Mouse (Mus musculus) MEL (cell line): ENCODE results near the gene Epb41l5. TPM values are rescaled to one million over a fixed set of nuclear protein-coding genes. Genes with fewer than 3 reads are reported as not detected.
A peak's percentile ranks its signal among the peaks of the same experiment; 100 is the strongest.

Experiments
- DNase-seq: peaks from one replicate; pipeline ENCODE4 v3.0.0; 2011; ENCODE audit warnings: low read depth, low spot score
- H3K27ac ChIP-seq: 2 replicates; pipeline ENCODE4 v1.5.1; 2012; ENCODE audit warnings: low read depth, mild to moderate bottlenecking, control low read depth, low read length, moderate library complexity; ENCODE audit not compliant: control insufficient read depth
- H3K27me3 ChIP-seq, 2 experiments: fragments of 150-350 bp in 1 of 2; sonication (generic) in 1 of 2; 2 replicates each; pipeline ENCODE4 v1.6.1; 2012; ENCODE audit warnings: low read length in 2 of 2, mild to moderate bottlenecking in 2 of 2, improper control_type of control experiment in 1 of 2, moderate library complexity in 1 of 2; ENCODE audit not compliant: insufficient read depth in 2 of 2, control insufficient read depth in 1 of 2
- H3K36me3 ChIP-seq, 2 experiments: 2 replicates each; pipeline ENCODE4 v1.6.1; 2012 to 2014; ENCODE audit warnings: low read length in 2 of 2, improper control_type of control experiment in 1 of 2, inconsistent platforms in 1 of 2, mild to moderate bottlenecking in 1 of 2; ENCODE audit not compliant: insufficient read depth in 2 of 2, control insufficient read depth in 1 of 2
- H3K4me1 ChIP-seq, 2 experiments: fragments of 150-350 bp in 1 of 2; sonication (generic) in 1 of 2; 2 replicates each; pipeline ENCODE4 v1.6.1; 2012; ENCODE audit warnings: low read length in 2 of 2, improper control_type of control experiment in 1 of 2, mild to moderate bottlenecking in 1 of 2; ENCODE audit not compliant: insufficient read depth in 2 of 2, control insufficient read depth in 1 of 2
- H3K4me3 ChIP-seq, 2 experiments: fragments of 150-350 bp in 1 of 2; sonication (generic) in 1 of 2; 2 replicates each; pipeline ENCODE4 v1.5.1; 2012; ENCODE audit warnings: low read depth in 2 of 2, low read length in 2 of 2, mild to moderate bottlenecking in 2 of 2, moderate library complexity in 2 of 2, control low read depth in 1 of 2, improper control_type of control experiment in 1 of 2; ENCODE audit not compliant: control insufficient read depth in 1 of 2, insufficient read depth in 1 of 2
- H3K79me2 ChIP-seq: 2 replicates; pipeline ENCODE4 v1.6.1; 2012; ENCODE audit warnings: mild to moderate bottlenecking, low read length, moderate library complexity; ENCODE audit not compliant: control insufficient read depth, poor library complexity, insufficient read depth
- H3K9ac ChIP-seq: 2 replicates; pipeline ENCODE4 v1.6.1; 2012; ENCODE audit warnings: low read depth, mild to moderate bottlenecking, control low read depth, low read length, moderate library complexity; ENCODE audit not compliant: control insufficient read depth, poor library complexity, severe bottlenecking
- H3K9me3 ChIP-seq: fragments of 150-350 bp; sonication (generic); replicated peaks from 2 replicates; pipeline ENCODE4 v1.6.1; 2012; ENCODE audit warnings: mild to moderate bottlenecking, low read length, improper control_type of control experiment, moderate library complexity; ENCODE audit not compliant: insufficient read depth
- CHD1 ChIP-seq: IDR thresholded peaks from 2 replicates; pipeline ENCODE4 v1.6.1; 2012; ENCODE audit warnings: low read depth, mild to moderate bottlenecking, inconsistent platforms, low read length, improper control_type of control experiment
- CTCF ChIP-seq, 3 experiments: IDR thresholded peaks in 2 of 3; conservative IDR thresholded peaks in 1 of 3; 2 replicates each; pipeline ENCODE4 v1.5.1; 2011 to 2012; ENCODE audit warnings: low read length in 3 of 3, low read depth in 2 of 3, mild to moderate bottlenecking in 2 of 3, improper control_type of control experiment in 1 of 3, inconsistent platforms in 1 of 3, mixed read lengths in 1 of 3, moderate library complexity in 1 of 3; ENCODE audit not compliant: control insufficient read depth in 1 of 3, insufficient read depth in 1 of 3, poor library complexity in 1 of 3, severe bottlenecking in 1 of 3
- E2F4 ChIP-seq: IDR thresholded peaks from 2 replicates; pipeline ENCODE4 v1.6.1; 2011; ENCODE audit warnings: low read depth, low read length, improper control_type of control experiment, borderline replicate concordance
- ELF1 ChIP-seq: IDR thresholded peaks from 2 replicates; pipeline ENCODE4 v1.6.1; 2014; ENCODE audit warnings: low read depth, mild to moderate bottlenecking, inconsistent platforms, low read length, improper control_type of control experiment, moderate library complexity
- EP300 ChIP-seq, 2 experiments: IDR thresholded peaks; 2 replicates each; pipeline ENCODE4 v1.6.1; 2011; ENCODE audit warnings: improper control_type of control experiment in 2 of 2, low read length in 2 of 2, low read depth in 1 of 2, mild to moderate bottlenecking in 1 of 2
- HCFC1 ChIP-seq: IDR thresholded peaks from 2 replicates; pipeline ENCODE4 v1.6.1; 2012; ENCODE audit warnings: low read depth, mild to moderate bottlenecking, inconsistent platforms, low read length, improper control_type of control experiment, moderate library complexity
- JUND ChIP-seq: IDR thresholded peaks from 2 replicates; pipeline ENCODE4 v1.6.1; 2011; ENCODE audit warnings: low read depth, mild to moderate bottlenecking, improper control_type of control experiment, low read length
- MAZ ChIP-seq: IDR thresholded peaks from 2 replicates; pipeline ENCODE4 v1.6.1; 2012; ENCODE audit warnings: low read depth, mild to moderate bottlenecking, inconsistent platforms, low read length, improper control_type of control experiment
- MEF2A ChIP-seq: IDR thresholded peaks from 2 replicates; pipeline ENCODE4 v1.6.1; 2014; ENCODE audit warnings: low read depth, mild to moderate bottlenecking, inconsistent platforms, low read length, improper control_type of control experiment; ENCODE audit not compliant: poor library complexity, insufficient replicate concordance, severe bottlenecking; ENCODE audit errors: extremely low read depth
- MYB ChIP-seq: IDR thresholded peaks from 2 replicates; pipeline ENCODE4 v1.6.1; 2011; ENCODE audit warnings: mild to moderate bottlenecking, low read depth, low read length, improper control_type of control experiment
- POLR2A ChIP-seq, 2 experiments: IDR thresholded peaks; 2 replicates each; pipeline ENCODE4 v1.6.1; 2011 to 2012; ENCODE audit warnings: low read length in 2 of 2, mild to moderate bottlenecking in 2 of 2, control low read depth in 1 of 2, improper control_type of control experiment in 1 of 2, low read depth in 1 of 2, moderate library complexity in 1 of 2; ENCODE audit not compliant: control insufficient read depth in 1 of 2, insufficient read depth in 1 of 2, poor library complexity in 1 of 2
- POLR2AphosphoS2 ChIP-seq: IDR thresholded peaks from 2 replicates; pipeline ENCODE4 v1.6.1; 2011; ENCODE audit warnings: low read length, improper control_type of control experiment
- POLR2AphosphoS5 ChIP-seq: IDR thresholded peaks from 2 replicates; pipeline ENCODE4 v1.6.1; 2012; ENCODE audit warnings: low read depth, borderline replicate concordance, mild to moderate bottlenecking, inconsistent platforms, low read length, moderate library complexity, mixed read lengths
- RAD21 ChIP-seq: IDR thresholded peaks from 2 replicates; pipeline ENCODE4 v1.6.1; 2011; ENCODE audit warnings: mild to moderate bottlenecking, low read depth, low read length, improper control_type of control experiment
- SIN3A ChIP-seq: IDR thresholded peaks from 2 replicates; pipeline ENCODE4 v1.6.1; 2012; ENCODE audit warnings: low read length, improper control_type of control experiment, inconsistent platforms
- TAL1 ChIP-seq: IDR thresholded peaks from 2 replicates; pipeline ENCODE4 v1.6.1; 2012; ENCODE audit warnings: mild to moderate bottlenecking, inconsistent platforms, low read length, moderate library complexity, mixed read lengths
- ZC3H11A ChIP-seq: IDR thresholded peaks from 2 replicates; pipeline ENCODE4 v1.6.1; 2012; ENCODE audit warnings: low read depth, mild to moderate bottlenecking, inconsistent platforms, low read length, improper control_type of control experiment
- ZMIZ1 ChIP-seq: IDR thresholded peaks from 2 replicates; pipeline ENCODE4 v1.6.1; 2012; ENCODE audit warnings: low read depth, mild to moderate bottlenecking, inconsistent platforms, low read length, improper control_type of control experiment, moderate library complexity
- ZNF384 ChIP-seq: IDR thresholded peaks from 2 replicates; pipeline ENCODE4 v1.6.1; 2012; ENCODE audit warnings: low read depth, mild to moderate bottlenecking, inconsistent platforms, low read length, improper control_type of control experiment
- polyA plus RNA-seq, 2 experiments: library from polyadenylated mRNA; stranded (reverse) in 1 of 2; unstranded in 1 of 2; fragments of >175 nt in 1 of 2; fragments of >200 nt in 1 of 2; gene quantifications; 2 replicates each; pipeline versions ENCODE4 v1.2.1 to v1.2.4; 2012; ENCODE audit warnings: low replicate concordance in 2 of 2, low read depth in 1 of 2; ENCODE audit not compliant: insufficient read length in 2 of 2, insufficient read depth in 1 of 2, missing spikeins in 1 of 2
- total RNA-seq: library from RNA; depleted of rRNA; stranded (reverse); fragments of 300-350 nt; gene quantifications from 2 replicates; pipeline ENCODE4 v1.2.3, GENCODE M21; 2012

Epb41l5 gene
- total and polyA plus RNA-seq, 3 experiments = 7.0 to 8.8 TPM; not detected in 1

- Histone ChIP-seq H3K79me2 (peaks cover 5% of the 10 kb centered on the region; the same call in 1 of the 2 replicates), H3K9me3 (no peaks in the 10 kb centered on the region), H3K4me3 (no peak overlapping the region), H3K9ac (no peak overlapping the region), H3K27ac (no peak overlapping the region), H3K27me3 (no peaks in the 10 kb centered on the region), H3K4me1 (peaks cover 0 to 21% of the 10 kb centered on the region in 2 experiments; a peak in 2 of 4 replicates), H3K36me3 (peaks cover 0 to 5% of the 10 kb centered on the region in 2 experiments; a peak in 1 of 4 replicates)
- TF ChIP-seq RAD21 (no peak), TAL1 (peak; percentile 28; the same call in 1 of the 2 replicates)
- DNase-seq = no peak
Observed at GRCm38 (mm10) chr1:119503181-119503580, 145.6 kb downstream of the Epb41l5 start.

- H3K9ac ChIP-seq = no peak overlapping the region
Observed at GRCm38 (mm10) chr1:119502729-119503128, 146.1 kb downstream of the Epb41l5 start.

GRCm38 (mm10) chr1:119501881-119502280 lies 146.9 kb downstream of the Epb41l5 start:
- Histone ChIP-seq H3K4me3 (no peak overlapping the region), H3K79me2 (peaks cover 5% of the 10 kb centered on the region; the same call in 1 of the 2 replicates)

More at GRCm38 (mm10) chr1:119502729-119503128, 146.1 kb downstream of the Epb41l5 start:
- no peaks in the 10 kb centered on the region for H3K27me3 ChIP-seq
- peaks cover 0 to 21% of the 10 kb centered on the region in 2 experiments; a peak in 2 of 4 replicates for H3K4me1 ChIP-seq
- no peaks in the 10 kb centered on the region for H3K9me3 ChIP-seq
- TF ChIP-seq HCFC1 (no peak), POLR2AphosphoS2 (no peak), CTCF (IDR thresholded peaks at IDR 0.05 in 2 of 3, conservative IDR thresholded peaks at IDR 0.05 in 1 of 3; ENCODE audit: control insufficient read depth in 1 of 3, insufficient read depth in 1 of 3, low read depth in 2 of 3, low read length in 3 of 3, poor library complexity in 1 of 3, severe bottlenecking in 1 of 3) (no peak), ELF1 (no peak), ZNF384 (no peak), MEF2A (no peak), ZMIZ1 (no peak), RAD21 (no peak), SIN3A (no peak), MYB (no peak), POLR2AphosphoS5 (no peak), POLR2A (IDR thresholded peaks at IDR 0.05; ENCODE audit: control insufficient read depth in 1 of 2, insufficient read depth in 1 of 2, low read depth in 1 of 2, low read length in 2 of 2, poor library complexity in 1 of 2) (no peak), E2F4 (no peak), TAL1 (no peak), JUND (no peak), MAZ (no peak), CHD1 (no peak)
- no peak overlapping the region for H3K27ac ChIP-seq
- H3K4me3 ChIP-seq = no peak overlapping the region
- peaks cover 5% of the 10 kb centered on the region; the same call in 1 of the 2 replicates for H3K79me2 ChIP-seq
- no peak for DNase-seq
- peaks cover 0 to 5% of the 10 kb centered on the region in 2 experiments; a peak in 1 of 4 replicates for H3K36me3 ChIP-seq

More at GRCm38 (mm10) chr1:119501881-119502280, 146.9 kb downstream of the Epb41l5 start:
- no peaks in the 10 kb centered on the region for H3K9me3 ChIP-seq
- DNase-seq = no peak
- TF ChIP-seq HCFC1 = no peak
- TF ChIP-seq TAL1 = peak; percentile 55
- TF ChIP-seq EP300 (IDR thresholded peaks at IDR 0.05; ENCODE audit: low read depth in 1 of 2, low read length in 2 of 2) = 0 out of 4 replicates have a peak, but pooled peaks of 1 of the 2 experiments have one; percentile 22
- TF ChIP-seq ZC3H11A = no peak
- no peak overlapping the region for H3K27ac ChIP-seq
- no peaks in the 10 kb centered on the region for H3K27me3 ChIP-seq
- H3K4me1 ChIP-seq = peaks cover 0 to 21% of the 10 kb centered on the region in 2 experiments; a peak in 2 of 4 replicates
- peaks cover 0 to 5% of the 10 kb centered on the region in 2 experiments; a peak in 1 of 4 replicates for H3K36me3 ChIP-seq
- no peak overlapping the region for H3K9ac ChIP-seq
